Comparison of ENCODE assay signal across 13 mouse cellular contexts in genomic region chr14:25711177-25711576, GRCm38 (mm10). TPM values are rescaled to one million over a fixed set of nuclear protein-coding genes. Genes with fewer than 3 reads are reported as not detected.
DNase-seq lines count a peak whose midpoint lies in the region; ATAC-seq and TF ChIP-seq lines count a peak whose summit lies in the region.
"Had no signal": no experiment of that assay in that cellular context is flagged by ENCODE, and none has a peak within 500 bp of the region (broad histone marks: within the 10 kb centered on the region; RNA-seq: fewer than 3 reads in every experiment).

No protein-coding gene starts in this region.

- no peak overlapping the region for H3K27ac ChIP-seq in forebrain, embryonic 15.5 days (replicated peaks)
- no peak overlapping the region for H3K27ac ChIP-seq in forebrain, embryonic 14.5 days (ENCODE audit: low read depth, low read length)
- H3K27ac ChIP-seq in kidney, embryonic 16.5 days (ENCODE audit: low read length): peak overlapping the region; percentile 64
- H3K27ac ChIP-seq in kidney, adult 2 months (ENCODE audit: insufficient read depth, low read depth, low read length): no peak overlapping the region
- 0 out of 2 replicates have a peak overlapping the region, but pooled peaks have one; percentile 4 for H3K27ac ChIP-seq in embryonic facial prominence, embryonic 15.5 days (replicated peaks)
- 0 out of 2 replicates have a peak overlapping the region, but pooled peaks have one; percentile 67 for H3K27ac ChIP-seq in liver, embryonic 15.5 days (replicated peaks)
- H3K27ac ChIP-seq: hindbrain, embryonic 15.5 days had no signal

- no peak for DNase-seq in forebrain, embryonic 14.5 days (ENCODE audit: low spot score)
- DNase-seq in kidney, adult 2 months: no peak
- no peak for DNase-seq in cerebellum, postnatal 25 days
- DNase-seq: adrenal gland, adult 8-10 months; forebrain, postnatal 0 days; lung, postnatal 10 days; thymus, postnatal 36 days had no signal

- H3K4me2 ChIP-seq in forebrain, embryonic 15.5 days (replicated peaks): no peak overlapping the region
- no peak overlapping the region for H3K4me2 ChIP-seq in forebrain, embryonic 14.5 days (ENCODE audit: low read length)
- peak overlapping the region; percentile 37 for H3K4me2 ChIP-seq in kidney, embryonic 16.5 days (replicated peaks; ENCODE audit: low read depth, low read length)
- no peak overlapping the region for H3K4me2 ChIP-seq in embryonic facial prominence, embryonic 15.5 days (replicated peaks)
- H3K4me2 ChIP-seq in liver, embryonic 15.5 days: no peak overlapping the region; the same call in 1 of the 2 replicates
- H3K4me2 ChIP-seq: hindbrain, embryonic 15.5 days had no signal

- H3K9me3 ChIP-seq in forebrain, embryonic 15.5 days: no peaks in the 10 kb centered on the region
- no peaks in the 10 kb centered on the region for H3K9me3 ChIP-seq in forebrain, embryonic 14.5 days (replicated peaks; ENCODE audit: control insufficient read depth, low read length)
- H3K9me3 ChIP-seq in kidney, embryonic 16.5 days (ENCODE audit: low read length): no peaks in the 10 kb centered on the region
- H3K9me3 ChIP-seq in embryonic facial prominence, embryonic 15.5 days (replicated peaks): no peaks in the 10 kb centered on the region
- H3K9me3 ChIP-seq in liver, embryonic 15.5 days (replicated peaks): no peaks in the 10 kb centered on the region
- H3K9me3 ChIP-seq: hindbrain, embryonic 15.5 days had no signal

- no peak for TF ChIP-seq POLR2A in kidney, adult 2 months (IDR thresholded peaks at IDR 0.05; ENCODE audit: low read depth, low read length)

- no peaks in the 10 kb centered on the region for H3K4me1 ChIP-seq in forebrain, embryonic 15.5 days
- H3K4me1 ChIP-seq in forebrain, embryonic 14.5 days (ENCODE audit: control insufficient read depth, insufficient read depth, low read length): 0 out of 2 replicates have a peak, but pooled peaks cover 3% of the 10 kb centered on the region
- peaks cover 44% of the 10 kb centered on the region for H3K4me1 ChIP-seq in kidney, embryonic 16.5 days (ENCODE audit: insufficient read depth, low read length)
- H3K4me1 ChIP-seq in kidney, adult 2 months (ENCODE audit: control insufficient read depth, insufficient read depth, low read length): no peaks in the 10 kb centered on the region
- peaks cover 47% of the 10 kb centered on the region for H3K4me1 ChIP-seq in embryonic facial prominence, embryonic 15.5 days
- H3K4me1 ChIP-seq in liver, embryonic 15.5 days (replicated peaks): peaks cover 45% of the 10 kb centered on the region

- no peak overlapping the region for H3K9ac ChIP-seq in forebrain, embryonic 15.5 days (replicated peaks)
- no peak overlapping the region for H3K9ac ChIP-seq in forebrain, embryonic 14.5 days (ENCODE audit: low read length)
- 0 out of 2 replicates have a peak overlapping the region, but pooled peaks have one; percentile 3 for H3K9ac ChIP-seq in kidney, embryonic 16.5 days (replicated peaks; ENCODE audit: low read length)
- no peak overlapping the region for H3K9ac ChIP-seq in embryonic facial prominence, embryonic 15.5 days
- H3K9ac ChIP-seq in liver, embryonic 15.5 days: no peak overlapping the region
- H3K9ac ChIP-seq: forebrain, postnatal 0 days; hindbrain, embryonic 15.5 days had no signal

- whole genome bisulfite sequencing in forebrain, embryonic 15.5 days: 60% methylated on average over 7 of the region's 7 CpGs
- WGBS in forebrain, embryonic 14.5 days: 65% methylated on average over 7 of the region's 7 CpGs
- WGBS in kidney, embryonic 16.5 days: 28% methylated on average over 7 of the region's 7 CpGs
- 33% methylated on average over 7 of the region's 7 CpGs for WGBS in kidney, adult 2 months
- 44% methylated on average over 7 of the region's 7 CpGs for WGBS in embryonic facial prominence, embryonic 15.5 days
- WGBS in liver, embryonic 15.5 days (ENCODE audit: insufficient replicate concordance): 58% methylated on average over 7 of the region's 7 CpGs

- no peak for TF ChIP-seq CTCF in kidney, adult 2 months (conservative IDR thresholded peaks at IDR 0.05; ENCODE audit: insufficient read depth, insufficient read length, low read depth, low read length)

- no peaks in the 10 kb centered on the region for H3K36me3 ChIP-seq in forebrain, embryonic 15.5 days
- H3K36me3 ChIP-seq in forebrain, embryonic 14.5 days (ENCODE audit: control insufficient read depth, insufficient read depth, low read length): no peaks in the 10 kb centered on the region
- no peaks in the 10 kb centered on the region for H3K36me3 ChIP-seq in kidney, embryonic 16.5 days (ENCODE audit: insufficient read depth, low read length)
- H3K36me3 ChIP-seq in kidney, adult 2 months (ENCODE audit: control insufficient read depth, insufficient read depth, low read length): no peaks in the 10 kb centered on the region
- H3K36me3 ChIP-seq in embryonic facial prominence, embryonic 15.5 days: 0 out of 2 replicates have a peak, but pooled peaks cover 5% of the 10 kb centered on the region
- no peaks in the 10 kb centered on the region; the same call in 1 of the 2 replicates for H3K36me3 ChIP-seq in liver, embryonic 15.5 days (replicated peaks)
- H3K36me3 ChIP-seq: hindbrain, embryonic 15.5 days had no signal

- H3K27me3 ChIP-seq in forebrain, embryonic 15.5 days: no peaks in the 10 kb centered on the region
- no peaks in the 10 kb centered on the region for H3K27me3 ChIP-seq in forebrain, embryonic 14.5 days (replicated peaks; ENCODE audit: control insufficient read depth, insufficient read depth, low read length)
- no peaks in the 10 kb centered on the region for H3K27me3 ChIP-seq in kidney, embryonic 16.5 days (ENCODE audit: insufficient read depth, low read length)
- no peaks in the 10 kb centered on the region for H3K27me3 ChIP-seq in kidney, adult 2 months (replicated peaks; ENCODE audit: control insufficient read depth, insufficient read depth, low read length)
- no peaks in the 10 kb centered on the region for H3K27me3 ChIP-seq in embryonic facial prominence, embryonic 15.5 days
- no peaks in the 10 kb centered on the region for H3K27me3 ChIP-seq in liver, embryonic 15.5 days
- H3K27me3 ChIP-seq: hindbrain, embryonic 15.5 days had no signal

- ATAC-seq in forebrain, embryonic 15.5 days (replicated peaks): 0 out of 2 replicates have a peak, but pooled peaks have one; percentile 18
- no peak for ATAC-seq in forebrain, embryonic 14.5 days
- ATAC-seq in kidney, embryonic 16.5 days (ENCODE audit: low FRiP score, low TSS enrichment): peak; percentile 66
- no peak for ATAC-seq in embryonic facial prominence, embryonic 15.5 days (ENCODE audit: insufficient number of reproducible peaks, low FRiP score, low TSS enrichment, low read depth)
- ATAC-seq in liver, embryonic 15.5 days (ENCODE audit: insufficient read depth): 0 out of 2 replicates have a peak, but pooled peaks have one; percentile 6
- no peak for ATAC-seq in inflammation-experienced regulatory T-cells, adult 6 months
- ATAC-seq: forebrain, postnatal 0 days had no signal

- no peak overlapping the region for H3K4me3 ChIP-seq in forebrain, embryonic 15.5 days
- H3K4me3 ChIP-seq in forebrain, embryonic 14.5 days (ENCODE audit: low read depth, low read length): no peak overlapping the region
- no peak overlapping the region for H3K4me3 ChIP-seq in kidney, embryonic 16.5 days (ENCODE audit: low read length)
- no peak overlapping the region for H3K4me3 ChIP-seq in kidney, adult 2 months (ENCODE audit: insufficient read depth, low read depth, low read length)
- no peak overlapping the region for H3K4me3 ChIP-seq in embryonic facial prominence, embryonic 15.5 days (replicated peaks)
- no peak overlapping the region for H3K4me3 ChIP-seq in liver, embryonic 15.5 days (replicated peaks)
- H3K4me3 ChIP-seq: hindbrain, embryonic 15.5 days had no signal

RNA-seq across cellular contexts. Expression of gene Ppif, which starts 17.2 kb away (rescaled TPM):
- polyA plus RNA-seq in forebrain, embryonic 15.5 days (2015; fragmentation: Nextera tagmentation; extraction: Ambion mirVana): 21.5 and 24.3 TPM in 2 replicates
- 25.3 and 28.2 TPM in 2 replicates for polyA plus RNA-seq in forebrain, embryonic 14.5 days (2014; fragmentation: Nextera tagmentation; extraction: Ambion mirVana)
- 42.4 and 55.5 TPM in 2 replicates for polyA plus RNA-seq in kidney, embryonic 16.5 days (2015; fragmentation: Nextera tagmentation; extraction: Ambion mirVana)
- 164 and 168 TPM in 2 replicates for polyA plus RNA-seq in kidney, adult 2 months (2012; rRNA removed)
- 25.3 and 30.6 TPM in 2 replicates for polyA plus RNA-seq in embryonic facial prominence, embryonic 15.5 days (2015; fragmentation: Nextera tagmentation; extraction: Ambion mirVana)
- polyA plus RNA-seq in liver, embryonic 15.5 days (2015; fragmentation: Nextera tagmentation; extraction: Ambion mirVana): 26.4 and 26.8 TPM in 2 replicates
- polyA plus RNA-seq in inflammation-experienced regulatory T-cells, adult 6 months (2017; shearing (Covaris generic)): 10 to 100 TPM; 19.9 to 30.3 (median 23.0) TPM

RNA-seq across cellular contexts. Expression of gene Zcchc24, which starts 57.7 kb away (rescaled TPM):
- 10.7 and 12.3 TPM in 2 replicates for polyA plus RNA-seq in forebrain, embryonic 15.5 days (2015; fragmentation: Nextera tagmentation; extraction: Ambion mirVana)
- 8.0 and 9.8 TPM in 2 replicates for polyA plus RNA-seq in forebrain, embryonic 14.5 days (2014; fragmentation: Nextera tagmentation; extraction: Ambion mirVana)
- polyA plus RNA-seq in kidney, embryonic 16.5 days (2015; fragmentation: Nextera tagmentation; extraction: Ambion mirVana): 12.2 and 17.3 TPM in 2 replicates
- 12.4 TPM in 2 replicates for polyA plus RNA-seq in kidney, adult 2 months (2012; rRNA removed)
- 34.0 and 35.2 TPM in 2 replicates for polyA plus RNA-seq in embryonic facial prominence, embryonic 15.5 days (2015; fragmentation: Nextera tagmentation; extraction: Ambion mirVana)
- polyA plus RNA-seq in liver, embryonic 15.5 days (2015; fragmentation: Nextera tagmentation; extraction: Ambion mirVana): 7.5 and 8.3 TPM in 2 replicates
- under 1 TPM; 0.11 to 0.28 (median 0.23) TPM for polyA plus RNA-seq in inflammation-experienced regulatory T-cells, adult 6 months (2017; shearing (Covaris generic))

Comparison
In these comparisons a context has a peak if more than half of its experiments do, and no peak if none do; other contexts are left out.
1. ATAC-seq: peak in forebrain, embryonic 15.5 days (single experiment), kidney, embryonic 16.5 days (single experiment) and liver, embryonic 15.5 days (single experiment); none in forebrain, embryonic 14.5 days (single experiment), embryonic facial prominence, embryonic 15.5 days (single experiment) and inflammation-experienced regulatory T-cells, adult 6 months (single experiment).
2. H3K27ac ChIP-seq: peak in kidney, embryonic 16.5 days (single experiment), embryonic facial prominence, embryonic 15.5 days (single experiment) and liver, embryonic 15.5 days (single experiment); none in forebrain, embryonic 15.5 days (single experiment), forebrain, embryonic 14.5 days (single experiment) and kidney, adult 2 months (single experiment).